Mouse (Mus musculus) myocyte (in vitro differentiated cells): ENCODE data around the gene Gm20388. TPM values are rescaled to one million over a fixed set of nuclear protein-coding genes. Genes with fewer than 3 reads are reported as not detected.

Source experiments
- H3K27me3 ChIP-seq: one replicate; pipeline ENCODE4 v1.6.1; 2011; ENCODE audit not compliant: control insufficient read depth, insufficient read depth, insufficient read length
- H3K36me3 ChIP-seq: one replicate; pipeline ENCODE4 v1.6.1; 2011; ENCODE audit not compliant: control insufficient read depth, insufficient read depth
- H3K4me2 ChIP-seq: one replicate; pipeline ENCODE4 v1.6.1; 2011; ENCODE audit warnings: low read depth, control low read depth
- H3K4me3 ChIP-seq: one replicate; pipeline ENCODE4 v1.5.1; 2011; ENCODE audit warnings: mild to moderate bottlenecking, control low read depth, moderate library complexity
- H3K79me2 ChIP-seq: one replicate; pipeline ENCODE4 v1.6.1; 2011; ENCODE audit not compliant: control insufficient read depth, insufficient read depth
- H3ac ChIP-seq: one replicate; pipeline ENCODE4 v1.6.1; 2011; ENCODE audit not compliant: control insufficient read depth, insufficient read length
- CEBPB ChIP-seq: IDR thresholded peaks from 2 replicates; pipeline ENCODE4 v1.6.1; 2011; ENCODE audit warnings: mild to moderate bottlenecking, moderate library complexity; ENCODE audit not compliant: poor library complexity, insufficient read depth, severe bottlenecking
- E2F4 ChIP-seq: IDR thresholded peaks from one replicate; pipeline ENCODE4 v1.6.1; 2011; ENCODE audit warnings: mild to moderate bottlenecking, control low read depth, moderate library complexity; ENCODE audit not compliant: insufficient read depth
- MAX ChIP-seq: IDR thresholded peaks from one replicate; pipeline ENCODE4 v1.6.1; 2011; ENCODE audit warnings: low read depth, mild to moderate bottlenecking, control low read depth
- MYOD1 ChIP-seq, 3 experiments: IDR thresholded peaks; one replicate each; pipeline ENCODE4 v1.6.1; 2011; ENCODE audit warnings: control low read depth in 2 of 3, low read depth in 2 of 3, mild to moderate bottlenecking in 2 of 3, moderate library complexity in 1 of 3; ENCODE audit not compliant: insufficient read length in 2 of 3, control insufficient read depth in 1 of 3
- MYOG ChIP-seq, 3 experiments: IDR thresholded peaks; one replicate each; pipeline ENCODE4 v1.6.1; 2011; ENCODE audit warnings: control low read depth in 2 of 3, low read depth in 2 of 3, mild to moderate bottlenecking in 2 of 3; ENCODE audit not compliant: insufficient read length in 2 of 3, control insufficient read depth in 1 of 3, insufficient read depth in 1 of 3
- POLR2A ChIP-seq: IDR thresholded peaks from one replicate; pipeline ENCODE4 v1.6.1; 2011; ENCODE audit warnings: low read depth, mild to moderate bottlenecking, control low read depth, moderate library complexity; ENCODE audit not compliant: insufficient read length
- POLR2AphosphoS2 ChIP-seq: IDR thresholded peaks from one replicate; pipeline ENCODE4 v1.6.1; 2011; ENCODE audit warnings: low read depth, control low read depth; ENCODE audit not compliant: insufficient read length
- REST ChIP-seq: IDR thresholded peaks from one replicate; pipeline ENCODE4 v1.6.1; 2011; ENCODE audit warnings: mild to moderate bottlenecking, control low read depth, moderate library complexity; ENCODE audit not compliant: insufficient read depth, insufficient read length
- SRF ChIP-seq: IDR thresholded peaks from one replicate; pipeline ENCODE4 v1.6.1; 2011; ENCODE audit warnings: low read depth; ENCODE audit not compliant: control insufficient read depth, insufficient read length
- TCF12 ChIP-seq: IDR thresholded peaks from one replicate; pipeline ENCODE4 v1.6.1; 2011; ENCODE audit warnings: mild to moderate bottlenecking, control low read depth; ENCODE audit not compliant: poor library complexity, insufficient read depth, severe bottlenecking
- TCF3 ChIP-seq: IDR thresholded peaks from one replicate; pipeline ENCODE4 v1.6.1; 2011; ENCODE audit warnings: low read depth, control low read depth; ENCODE audit not compliant: insufficient read length
- USF1 ChIP-seq: IDR thresholded peaks from one replicate; pipeline ENCODE4 v1.6.1; 2011; ENCODE audit warnings: low read depth, mild to moderate bottlenecking, control low read depth, moderate library complexity
- polyA plus RNA-seq: library from polyadenylated mRNA; unstranded; fragments of >200 nt; fragmentation: generic; extraction: Trizol; gene quantifications from one replicate; pipeline ENCODE4 v1.2.1, GENCODE M21; 2012; ENCODE audit warnings: missing spikeins

The Gm20388 gene
- polyA plus RNA-seq, 1 experiment: 15.3 TPM

DNA sequence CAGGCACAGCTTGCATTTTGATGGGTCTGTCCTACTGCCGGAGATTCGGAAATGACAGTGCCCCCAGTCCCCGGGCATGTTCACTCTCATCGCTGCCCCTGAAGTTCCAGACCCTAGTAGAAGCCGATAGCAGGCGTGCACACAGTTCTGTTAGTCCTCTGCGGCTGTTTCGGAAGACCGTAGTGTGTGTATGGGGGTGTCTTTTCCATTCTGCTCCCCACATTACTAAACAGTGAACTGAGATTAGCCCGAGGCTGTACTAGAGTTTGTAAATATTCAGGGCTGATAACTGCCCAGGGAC is 4039.0 kb downstream of the Gm20388 start:
- TF ChIP-seq TCF12: no peak
- no peak for TF ChIP-seq REST
- no peak for TF ChIP-seq MYOD1 (IDR thresholded peaks at IDR 0.05; ENCODE audit: control insufficient read depth in 1 of 3, insufficient read length in 2 of 3, low read depth in 2 of 3)
- TF ChIP-seq MAX: no peak
- TF ChIP-seq USF1: no peak
- no peak for TF ChIP-seq MYOG (IDR thresholded peaks at IDR 0.05; ENCODE audit: control insufficient read depth in 1 of 3, insufficient read depth in 1 of 3, insufficient read length in 2 of 3, low read depth in 2 of 3)
- TF ChIP-seq POLR2AphosphoS2: no peak
- Histone ChIP-seq H3K79me2 (peaks cover 18% of the 10 kb centered on the region), H3K36me3 (peaks cover 4% of the 10 kb centered on the region), H3K4me3 (peak overlapping the region; percentile 87), H3K27me3 (no peaks in the 10 kb centered on the region), H3K4me2 (peak overlapping the region; percentile 99), H3ac (peak overlapping the region; percentile 14)

DNA sequence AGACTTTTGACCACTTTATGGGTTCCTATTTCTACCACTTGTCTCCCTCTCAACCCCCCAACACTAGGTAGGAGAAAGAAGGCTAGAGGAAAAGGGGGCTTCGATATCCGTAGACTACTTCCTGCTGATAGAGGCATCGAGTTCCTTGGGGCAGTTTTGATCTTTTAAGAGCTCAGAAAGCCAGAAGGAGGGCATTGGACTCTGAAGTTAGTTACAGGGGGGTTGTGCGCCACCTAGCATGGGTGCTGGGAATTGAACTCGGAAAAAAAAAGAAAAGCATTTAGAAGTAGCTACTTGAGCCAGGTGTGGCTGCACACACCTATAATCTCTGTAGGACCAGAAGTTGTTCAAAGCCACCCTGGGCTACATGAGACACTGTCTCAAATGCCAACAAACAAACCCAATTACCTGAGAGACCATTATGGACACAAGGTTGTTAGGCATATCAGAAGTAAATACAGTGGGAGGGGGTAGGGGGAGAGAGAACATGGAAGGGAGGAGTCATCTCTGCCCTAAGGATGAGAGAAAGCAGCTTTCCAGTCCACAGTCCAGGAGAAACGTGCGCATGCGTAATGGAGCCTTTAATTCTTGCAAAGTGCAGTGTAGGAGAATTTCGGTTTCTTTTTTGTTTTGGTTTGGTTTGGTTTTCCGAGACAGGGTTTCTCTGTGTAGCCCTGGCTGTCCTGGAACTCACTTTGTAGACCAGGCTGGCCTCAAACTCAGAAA is 4039.6 kb downstream of the Gm20388 start:
- no peaks in the 10 kb centered on the region for H3K27me3 ChIP-seq
- peak overlapping the region; percentile 14 for H3ac ChIP-seq
- peak overlapping the region; percentile 99 for H3K4me2 ChIP-seq
- peaks cover 18% of the 10 kb centered on the region for H3K79me2 ChIP-seq
- H3K4me3 ChIP-seq: peak overlapping the region; percentile 87
- H3K36me3 ChIP-seq: peaks cover 4% of the 10 kb centered on the region
- TF ChIP-seq REST (no peak), MAX (no peak), MYOG (IDR thresholded peaks at IDR 0.05; ENCODE audit: control insufficient read depth in 1 of 3, insufficient read depth in 1 of 3, insufficient read length in 2 of 3, low read depth in 2 of 3) (no peak), POLR2AphosphoS2 (no peak), SRF (no peak), CEBPB (no peak), POLR2A (no peak), TCF3 (no peak), E2F4 (no peak), USF1 (no peak), TCF12 (no peak), MYOD1 (IDR thresholded peaks at IDR 0.05; ENCODE audit: control insufficient read depth in 1 of 3, insufficient read length in 2 of 3, low read depth in 2 of 3) (no peak)

DNA sequence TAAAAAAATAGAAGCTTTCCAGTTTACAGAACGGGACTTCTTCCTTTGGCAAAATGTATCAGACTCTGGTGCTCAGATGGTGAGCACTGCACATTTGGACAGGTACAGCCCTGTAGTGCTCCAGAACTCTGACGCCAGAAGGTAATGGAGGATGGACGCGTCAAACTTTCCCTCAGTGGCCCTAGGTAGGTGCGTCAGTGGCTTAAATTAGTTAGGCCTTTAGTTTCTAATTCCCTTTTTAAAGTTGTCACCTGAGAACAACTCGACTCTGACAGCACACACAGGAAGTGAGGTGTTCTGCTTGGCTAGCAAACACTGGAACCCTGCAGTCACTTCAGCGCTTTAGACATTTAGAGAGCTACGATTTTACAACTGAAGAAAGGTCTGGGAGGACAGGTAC is 4043.0 kb downstream of the Gm20388 start:
- no peak for TF ChIP-seq E2F4
- no peak for TF ChIP-seq MYOG (IDR thresholded peaks at IDR 0.05; ENCODE audit: control insufficient read depth in 1 of 3, insufficient read depth in 1 of 3, insufficient read length in 2 of 3, low read depth in 2 of 3)
- TF ChIP-seq CEBPB: no peak
- no peak for TF ChIP-seq TCF3
- TF ChIP-seq SRF: no peak
- no peak for TF ChIP-seq MAX
- TF ChIP-seq POLR2AphosphoS2: no peak
- H3K4me3 ChIP-seq: no peak overlapping the region
- H3K79me2 ChIP-seq: peaks cover 1% of the 10 kb centered on the region
- no peaks in the 10 kb centered on the region for H3K36me3 ChIP-seq
- no peak overlapping the region for H3ac ChIP-seq
- no peak overlapping the region for H3K4me2 ChIP-seq
- H3K27me3 ChIP-seq: no peaks in the 10 kb centered on the region

DNA sequence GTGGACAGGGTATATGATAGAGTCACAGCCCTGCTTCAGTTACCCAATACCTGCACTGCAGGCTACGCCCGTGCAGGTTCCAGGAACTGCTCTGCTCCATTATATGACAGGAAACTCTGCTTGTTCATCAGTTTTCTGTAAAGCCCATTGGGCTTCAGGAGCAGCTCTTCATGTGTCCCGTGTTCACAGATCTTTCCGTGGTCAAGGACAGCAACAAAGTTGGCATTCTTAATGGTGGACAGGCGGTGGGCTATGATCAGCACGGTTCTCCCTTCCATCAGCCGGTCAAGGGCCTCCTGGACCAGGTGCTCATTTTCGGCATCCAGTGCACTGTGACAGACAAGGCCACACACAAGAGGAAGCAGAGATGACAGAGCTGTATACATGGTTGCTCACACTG is 4043.6 kb downstream of the Gm20388 start:
- H3K4me2 ChIP-seq: no peak overlapping the region
- no peaks in the 10 kb centered on the region for H3K27me3 ChIP-seq
- H3ac ChIP-seq: no peak overlapping the region
- no peaks in the 10 kb centered on the region for H3K36me3 ChIP-seq
- no peak overlapping the region for H3K4me3 ChIP-seq
- TF ChIP-seq CEBPB (no peak), POLR2AphosphoS2 (no peak), TCF3 (no peak), MYOG (IDR thresholded peaks at IDR 0.05; ENCODE audit: control insufficient read depth in 1 of 3, insufficient read depth in 1 of 3, insufficient read length in 2 of 3, low read depth in 2 of 3) (no peak), MAX (no peak), E2F4 (no peak), SRF (no peak), TCF12 (no peak), POLR2A (no peak), REST (no peak), USF1 (no peak), MYOD1 (IDR thresholded peaks at IDR 0.05; ENCODE audit: control insufficient read depth in 1 of 3, insufficient read length in 2 of 3, low read depth in 2 of 3) (no peak)
- no peaks in the 10 kb centered on the region for H3K79me2 ChIP-seq

DNA sequence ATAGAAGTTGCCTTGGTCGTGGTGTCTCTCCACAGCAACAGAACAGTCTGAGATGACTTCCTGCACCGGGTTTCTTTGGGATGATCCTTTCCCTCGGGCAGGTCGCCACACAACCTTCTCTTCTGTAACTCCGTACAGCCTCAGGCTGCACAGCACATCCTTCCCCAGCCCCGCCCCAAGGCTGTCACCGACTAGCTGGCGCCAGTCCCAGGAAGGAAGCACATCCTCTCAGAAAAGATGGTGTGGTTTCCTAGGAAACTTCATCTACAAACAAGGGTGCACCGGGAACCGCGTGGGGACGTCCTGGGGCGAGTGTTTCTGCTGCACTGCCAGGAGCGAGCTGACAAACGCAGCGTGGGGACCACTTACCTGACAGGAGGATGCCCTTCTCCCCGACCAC is 4047.5 kb downstream of the Gm20388 start:
- H3K4me2 ChIP-seq: no peak overlapping the region
- H3ac ChIP-seq: no peak overlapping the region
- H3K36me3 ChIP-seq: no peaks in the 10 kb centered on the region
- TF ChIP-seq SRF (no peak), MYOG (IDR thresholded peaks at IDR 0.05; ENCODE audit: control insufficient read depth in 1 of 3, insufficient read depth in 1 of 3, insufficient read length in 2 of 3, low read depth in 2 of 3) (no peak), E2F4 (no peak)
- no peak overlapping the region for H3K4me3 ChIP-seq
- no peaks in the 10 kb centered on the region for H3K79me2 ChIP-seq
- H3K27me3 ChIP-seq: no peaks in the 10 kb centered on the region
